Mouse (Mus musculus) skeletal muscle tissue, adult 2 months (tissue): ENCODE data around the gene Parp3.

Experiments
- DNase-seq: peaks from one replicate; pipeline ENCODE4 v3.0.0-alpha.2; 2012; ENCODE audit warnings: low read depth, low spot score

The Parp3 gene

GRCm38 (mm10) chr9:106457163-106457559, 19.6 kb downstream of the Parp3 start:
- no peak for DNase-seq

GRCm38 (mm10) chr9:106456325-106457162, 20.2 kb downstream of the Parp3 start:
- DNase-seq = no peak

- DNase-seq = no peak
Observed at GRCm38 (mm10) chr9:106454888-106455681, 21.7 kb downstream of the Parp3 start.

GRCm38 (mm10) chr9:106454071-106454761, 22.5 kb downstream of the Parp3 start:
- DNase-seq = no peak

GRCm38 (mm10) chr9:106453271-106454070, 23.3 kb downstream of the Parp3 start, which contains the start of gene Pcbp4:
Gene Pcbp4, plus strand, starts transcription at chr9:106453291.
- no peak for DNase-seq

GRCm38 (mm10) chr9:106452821-106453220, 23.9 kb downstream of the Parp3 start:
- DNase-seq = no peak

- no peak for DNase-seq
Observed at GRCm38 (mm10) chr9:106452351-106452750, 24.4 kb downstream of the Parp3 start.

- no peak for DNase-seq
Observed at GRCm38 (mm10) chr9:106451899-106452298, 24.9 kb downstream of the Parp3 start.

GRCm38 (mm10) chr9:106451298-106451697, 25.5 kb downstream of the Parp3 start:
- no peak for DNase-seq

GRCm38 (mm10) chr9:106450661-106451060, 26.1 kb downstream of the Parp3 start:
- peak; percentile 52 for DNase-seq

GRCm38 (mm10) chr9:106449947-106450346, 26.8 kb downstream of the Parp3 start:
- DNase-seq = no peak

GRCm38 (mm10) chr9:106448498-106449031, 28.2 kb downstream of the Parp3 start:
- peak; percentile 88 for DNase-seq

GRCm38 (mm10) chr9:106447951-106448350, 28.8 kb downstream of the Parp3 start:
- no peak for DNase-seq

GRCm38 (mm10) chr9:106447348-106447747, 29.4 kb downstream of the Parp3 start, which contains the start of the genes Abhd14b and Abhd14a:
Gene Abhd14b, plus strand, starts transcription at chr9:106447459.
Gene Abhd14a, minus strand, starts transcription at chr9:106447678.
- DNase-seq = peak; percentile 97

GRCm38 (mm10) chr9:106444836-106445235, 31.9 kb downstream of the Parp3 start:
- DNase-seq = no peak

GRCm38 (mm10) chr9:106442680-106443079, 34.1 kb downstream of the Parp3 start:
- DNase-seq = no peak

GRCm38 (mm10) chr9:106436566-106436965, 40.2 kb downstream of the Parp3 start:
- DNase-seq = no peak

GRCm38 (mm10) chr9:106433389-106433788, 43.4 kb downstream of the Parp3 start:
- no peak for DNase-seq

GRCm38 (mm10) chr9:106430015-106430264, 46.8 kb downstream of the Parp3 start:
- no peak for DNase-seq

- DNase-seq = peak; percentile 93
Observed at GRCm38 (mm10) chr9:106429221-106430014, 47.3 kb downstream of the Parp3 start, which contains the start of gene Rpl29. Gene Rpl29, plus strand, starts transcription at chr9:106429454.
